Mouse (Mus musculus) hindbrain, embryonic 11.5 days (tissue): ENCODE results near the gene Flt3l. TPM values are rescaled to one million over a fixed set of nuclear protein-coding genes. Genes with fewer than 3 reads are reported as not detected.
A peak's percentile ranks its signal among the peaks of the same experiment; 100 is the strongest.
"Not testable (repeated sequence)": the region's sequence is repeated elsewhere in the genome, so short reads cannot be mapped to it uniquely, and the experiment has no call there.

Experiments
- ATAC-seq: fragments of 200-750 bp; cut with Nextera tagmentation; 2 replicates; pipeline ENCODE4 v1.8.0; 2017; ENCODE audit warnings: mild to moderate bottlenecking, moderate TSS enrichment, moderate library complexity; ENCODE audit not compliant: low FRiP score
- DNase-seq: peaks from one replicate; pipeline ENCODE4 v3.0.0-alpha.2; 2015; ENCODE audit warnings: low spot score
- H3K27ac ChIP-seq: fragments of 300-500 bp; sonication (generic); 2 replicates; pipeline ENCODE4 v1.5.1; 2014; ENCODE audit warnings: mild to moderate bottlenecking, low read depth, low read length
- H3K27me3 ChIP-seq: fragments of 300-500 bp; sonication (generic); 2 replicates; pipeline ENCODE4 v1.6.1; 2014; ENCODE audit warnings: mild to moderate bottlenecking, low read length, moderate library complexity, mixed read lengths; ENCODE audit not compliant: control insufficient read depth, insufficient read depth
- H3K36me3 ChIP-seq: fragments of 300-500 bp; sonication (generic); 2 replicates; pipeline ENCODE4 v1.6.1; 2014; ENCODE audit warnings: mild to moderate bottlenecking, low read length, moderate library complexity, mixed read lengths; ENCODE audit not compliant: control insufficient read depth, insufficient read depth
- H3K4me1 ChIP-seq: fragments of 300-500 bp; sonication (generic); replicated peaks from 2 replicates; pipeline ENCODE4 v1.6.1; 2014; ENCODE audit warnings: low read length, mixed read lengths; ENCODE audit not compliant: control insufficient read depth, insufficient read depth
- H3K4me2 ChIP-seq: fragments of 300-500 bp; sonication (generic); replicated peaks from 2 replicates; pipeline ENCODE4 v1.6.1; 2014; ENCODE audit warnings: mild to moderate bottlenecking, low read depth, low read length
- H3K4me3 ChIP-seq: fragments of 300-500 bp; sonication (generic); 2 replicates; pipeline ENCODE4 v1.5.1; 2014; ENCODE audit warnings: low read depth, low read length
- H3K9ac ChIP-seq: fragments of 300-500 bp; sonication (generic); 2 replicates; pipeline ENCODE4 v1.6.1; 2014; ENCODE audit warnings: low read depth, low read length
- H3K9me3 ChIP-seq: fragments of 300-500 bp; sonication (generic); 2 replicates; pipeline ENCODE4 v1.6.1; 2016; ENCODE audit warnings: low read length; ENCODE audit not compliant: control insufficient read depth
- WGBS: fragments of 180-500 bp; shearing (Covaris S2); extraction: QIAGEN DNeasy Blood & Tissue Kit; methylation state at CpG from one replicate; pipeline ENCODE4 v1.1.7; 2014; 5-methylcytosine and 5-hydroxymethylcytosine counted together
- polyA plus RNA-seq: library from polyadenylated mRNA; unstranded; fragments of >200 nt; fragmentation: Nextera tagmentation; extraction: Ambion mirVana; gene quantifications from 2 replicates; pipeline ENCODE4 v1.2.1, GENCODE M21; 2014

The Flt3l gene
- polyA plus RNA-seq, 1 experiment from 2014 or later: 1.5 TPM

DNA sequence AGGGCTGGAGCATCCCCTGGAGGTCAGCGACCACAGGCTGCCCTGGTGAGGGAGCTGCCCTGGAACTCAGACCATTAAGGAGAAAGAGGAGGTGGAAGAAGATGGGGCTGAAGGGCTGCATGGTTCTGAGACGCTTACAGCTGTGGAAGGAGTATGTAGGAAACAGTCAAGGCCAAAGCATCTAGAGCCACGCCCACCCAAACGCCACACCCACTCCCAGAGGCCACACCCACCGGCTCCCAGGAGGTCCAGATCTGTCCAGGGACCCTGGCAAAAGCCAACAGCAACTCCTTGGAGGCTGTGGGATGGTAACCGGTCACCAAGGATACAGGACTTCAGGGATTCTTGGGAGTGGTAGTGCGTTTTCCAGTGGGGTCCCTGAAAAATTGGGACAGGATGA is 42.3 kb upstream of the Flt3l start:
- 24% methylated on average over 7 of the region's 7 CpGs for WGBS
- H3K9ac ChIP-seq: no peak overlapping the region
- peaks cover 96% of the 10 kb centered on the region for H3K27me3 ChIP-seq
- ATAC-seq: no peak
- H3K4me1 ChIP-seq: peaks cover 9% of the 10 kb centered on the region; the same call in 1 of the 2 replicates
- no peak overlapping the region for H3K4me2 ChIP-seq
- H3K9me3 ChIP-seq: no peaks in the 10 kb centered on the region
- no peak overlapping the region for H3K27ac ChIP-seq
- H3K4me3 ChIP-seq: no peak overlapping the region
- H3K36me3 ChIP-seq: no peaks in the 10 kb centered on the region
- no peak for DNase-seq

DNA sequence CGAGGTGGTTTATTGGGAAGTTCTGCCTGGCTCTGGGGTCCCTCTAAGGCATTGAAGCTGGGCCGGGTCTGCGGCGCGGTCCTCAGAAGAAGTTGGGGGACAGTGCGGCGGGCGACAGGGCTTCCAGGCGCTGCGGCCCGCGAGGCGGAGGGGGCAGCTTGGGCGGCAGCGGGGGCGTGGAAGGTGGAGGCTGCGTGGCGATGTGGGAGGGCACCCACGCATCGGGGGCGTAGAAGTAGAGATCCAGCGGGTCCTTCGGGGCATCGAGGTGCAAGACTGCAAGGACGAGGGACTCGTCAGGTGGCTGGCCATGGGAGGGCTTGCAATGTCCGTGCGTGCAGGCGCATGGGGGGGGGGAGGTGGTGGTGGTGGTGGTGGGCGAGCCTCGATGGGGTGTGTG is 40.1 kb upstream of the Flt3l start:
- Histone ChIP-seq H3K4me3 (no peak overlapping the region), H3K9me3 (0 out of 2 replicates have a peak, but pooled peaks cover 3% of the 10 kb centered on the region), H3K27ac (no peak overlapping the region), H3K4me2 (no peak overlapping the region), H3K27me3 (peaks cover 78% of the 10 kb centered on the region), H3K4me1 (peaks cover 6% of the 10 kb centered on the region; the same call in 1 of the 2 replicates), H3K9ac (no peak overlapping the region), H3K36me3 (no peaks in the 10 kb centered on the region)
- WGBS: 0% methylated on average over 24 of the region's 31 CpGs
- DNase-seq: no peak
- no peak for ATAC-seq

DNA sequence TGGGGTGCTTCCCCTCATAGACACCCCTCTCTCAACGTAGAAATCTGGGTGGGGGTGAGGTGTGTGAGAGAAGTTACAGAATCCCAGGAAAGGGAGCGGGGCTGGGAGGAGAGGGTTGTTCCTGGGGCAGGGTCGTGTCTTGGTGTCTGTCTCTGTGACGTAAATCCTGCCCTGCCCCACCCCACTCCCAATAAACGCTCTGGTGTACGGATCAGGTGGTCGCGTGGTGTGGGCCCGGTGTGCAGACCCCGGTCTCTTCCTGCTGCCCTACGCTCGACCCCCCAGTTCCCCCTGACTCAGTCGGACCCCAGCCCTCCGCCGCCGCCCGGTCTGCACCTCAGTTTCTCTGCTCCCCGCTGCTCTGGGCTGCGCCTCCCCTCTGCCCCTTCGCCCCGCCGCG is 39.7 kb upstream of the Flt3l start:
- Histone ChIP-seq H3K9ac (no peak overlapping the region), H3K9me3 (0 out of 2 replicates have a peak, but pooled peaks cover 3% of the 10 kb centered on the region), H3K27ac (no peak overlapping the region), H3K4me1 (peaks cover 6% of the 10 kb centered on the region; the same call in 1 of the 2 replicates), H3K4me3 (no peak overlapping the region), H3K27me3 (peaks cover 76% of the 10 kb centered on the region), H3K4me2 (no peak overlapping the region), H3K36me3 (no peaks in the 10 kb centered on the region)
- no peak for ATAC-seq
- no peak for DNase-seq
- WGBS: 2% methylated on average over 22 of the region's 23 CpGs

DNA sequence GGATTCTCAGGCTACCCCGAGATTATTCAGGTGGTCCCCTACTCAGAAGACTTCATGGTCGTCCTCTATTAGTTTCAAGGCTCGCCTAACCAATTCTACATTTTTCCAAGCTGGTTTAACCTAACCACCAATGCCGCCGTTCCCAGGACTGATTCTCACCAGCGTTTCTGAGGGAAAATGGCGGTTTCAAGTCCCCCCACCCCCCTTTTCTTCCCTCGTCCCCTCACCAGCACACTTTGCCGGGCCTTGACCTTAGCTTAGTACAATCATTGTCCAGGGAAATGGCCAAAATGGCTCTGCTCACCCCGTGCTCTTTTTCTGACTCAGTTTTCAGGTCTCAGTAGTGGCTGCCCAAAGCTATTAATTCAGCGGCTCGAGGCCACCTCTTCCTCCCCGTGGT is 39.2 kb upstream of the Flt3l start:
- H3K4me3 ChIP-seq: no peak overlapping the region
- peaks cover 6% of the 10 kb centered on the region; the same call in 1 of the 2 replicates for H3K4me1 ChIP-seq
- peaks cover 3% of the 10 kb centered on the region; the same call in 1 of the 2 replicates for H3K9me3 ChIP-seq
- peak; percentile 46 for DNase-seq
- H3K9ac ChIP-seq: no peak overlapping the region
- no peak overlapping the region for H3K27ac ChIP-seq
- no peak overlapping the region for H3K4me2 ChIP-seq
- no peaks in the 10 kb centered on the region for H3K36me3 ChIP-seq
- no peak for ATAC-seq
- H3K27me3 ChIP-seq: peaks cover 73% of the 10 kb centered on the region
- WGBS: 2% methylated on average over 13 of the region's 13 CpGs

DNA sequence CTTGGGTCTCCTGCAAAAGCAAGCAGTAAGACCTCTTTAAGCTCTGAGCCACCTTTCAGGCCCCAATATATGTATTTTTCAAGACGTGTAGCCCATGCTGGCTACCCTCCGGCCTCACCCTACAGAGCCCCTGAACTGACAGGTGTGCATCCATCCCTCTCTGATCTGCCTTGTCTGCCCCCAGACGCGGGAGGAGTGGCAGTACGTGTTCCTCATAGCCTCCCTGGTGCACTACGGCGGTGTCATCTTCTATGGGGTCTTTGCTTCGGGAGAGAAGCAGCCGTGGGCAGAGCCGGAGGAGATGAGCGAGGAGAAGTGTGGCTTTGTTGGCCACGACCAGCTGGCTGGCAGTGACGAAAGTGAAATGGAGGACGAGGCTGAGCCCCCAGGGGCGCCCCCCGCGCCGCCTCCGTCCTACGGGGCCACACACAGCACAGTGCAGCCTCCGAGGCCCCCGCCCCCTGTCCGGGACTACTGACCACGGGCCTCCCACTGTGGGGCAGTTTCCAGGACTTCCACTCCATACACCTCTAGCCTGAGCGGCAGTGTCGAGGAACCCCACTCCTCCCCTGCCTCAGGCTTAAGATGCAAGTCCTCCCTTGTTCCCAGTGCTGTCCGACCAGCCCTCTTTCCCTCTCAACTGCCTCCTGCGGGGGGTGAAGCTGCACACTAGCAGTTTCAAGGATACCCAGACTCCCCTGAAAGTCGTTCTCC is 38.5 kb upstream of the Flt3l start:
- 3% methylated on average over 29 of the region's 29 CpGs for WGBS
- ATAC-seq (no peak), DNase-seq (peak; percentile 51)
- Histone ChIP-seq H3K9me3 (peaks cover 8% of the 10 kb centered on the region; the same call in 1 of the 2 replicates), H3K4me1 (peaks cover 6% of the 10 kb centered on the region; the same call in 1 of the 2 replicates), H3K9ac (no peak overlapping the region), H3K4me2 (no peak overlapping the region; the same call in 1 of the 2 replicates), H3K27ac (no peak overlapping the region), H3K4me3 (no peak overlapping the region), H3K27me3 (peaks cover 67% of the 10 kb centered on the region), H3K36me3 (no peaks in the 10 kb centered on the region)

DNA sequence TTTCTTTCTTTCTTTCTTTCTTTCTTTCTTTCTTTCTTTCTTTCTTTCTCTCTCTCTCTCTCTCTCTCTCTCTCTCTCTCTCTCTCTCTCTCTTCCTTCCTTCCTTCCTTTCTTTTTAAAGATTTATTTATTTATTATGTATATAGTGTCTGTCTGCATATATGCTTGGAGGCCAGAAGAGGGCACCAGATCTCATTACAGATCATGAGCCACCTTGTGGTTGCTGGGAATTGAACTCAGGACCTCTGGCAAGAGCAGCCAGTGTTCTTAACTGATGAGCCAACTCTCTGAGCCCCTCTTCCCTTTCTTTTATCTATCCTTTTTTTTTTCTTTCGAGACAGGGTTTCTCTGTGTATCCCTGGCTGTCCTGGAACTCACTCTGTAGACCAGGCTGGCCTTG is 37.5 kb upstream of the Flt3l start:
- not testable (repeated sequence) for ATAC-seq, H3K4me1 ChIP-seq, DNase-seq, H3K4me3 ChIP-seq, H3K36me3 ChIP-seq, H3K27ac ChIP-seq, H3K4me2 ChIP-seq, H3K9ac ChIP-seq
- WGBS: 44% methylated on average over 1 of the region's 1 CpGs
- Histone ChIP-seq H3K9me3 (peaks cover 14% of the 10 kb centered on the region), H3K27me3 (peaks cover 68% of the 10 kb centered on the region)

DNA sequence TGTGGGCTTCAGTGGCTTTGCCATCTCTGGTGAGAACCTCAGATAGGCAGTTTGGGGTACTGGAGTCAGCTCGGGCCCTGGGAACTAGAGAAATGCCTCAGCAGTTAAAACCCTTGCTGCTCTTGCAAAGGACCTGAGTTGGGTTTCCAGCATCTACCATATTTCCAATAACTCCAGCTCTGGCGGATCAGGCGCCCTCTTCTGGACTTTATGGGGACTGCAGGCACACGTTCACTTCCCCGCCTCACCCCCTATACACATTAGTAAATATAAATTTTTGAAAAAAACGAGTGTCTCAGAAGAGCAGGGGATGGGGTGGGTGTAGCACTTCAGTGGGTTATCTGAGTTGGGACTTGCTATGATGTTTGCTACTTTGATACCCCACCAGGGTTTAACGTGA is 36.7 kb upstream of the Flt3l start:
- no peak overlapping the region for H3K9ac ChIP-seq
- H3K4me3 ChIP-seq: no peak overlapping the region
- ATAC-seq (no peak), DNase-seq (peak; percentile 34)
- no peak overlapping the region for H3K4me2 ChIP-seq
- H3K27ac ChIP-seq: no peak overlapping the region
- H3K4me1 ChIP-seq: peaks cover 8% of the 10 kb centered on the region; the same call in 1 of the 2 replicates
- WGBS: 61% methylated on average over 7 of the region's 7 CpGs
- no peaks in the 10 kb centered on the region for H3K36me3 ChIP-seq
- H3K9me3 ChIP-seq: peaks cover 14% of the 10 kb centered on the region
- H3K27me3 ChIP-seq: peaks cover 68% of the 10 kb centered on the region

DNA sequence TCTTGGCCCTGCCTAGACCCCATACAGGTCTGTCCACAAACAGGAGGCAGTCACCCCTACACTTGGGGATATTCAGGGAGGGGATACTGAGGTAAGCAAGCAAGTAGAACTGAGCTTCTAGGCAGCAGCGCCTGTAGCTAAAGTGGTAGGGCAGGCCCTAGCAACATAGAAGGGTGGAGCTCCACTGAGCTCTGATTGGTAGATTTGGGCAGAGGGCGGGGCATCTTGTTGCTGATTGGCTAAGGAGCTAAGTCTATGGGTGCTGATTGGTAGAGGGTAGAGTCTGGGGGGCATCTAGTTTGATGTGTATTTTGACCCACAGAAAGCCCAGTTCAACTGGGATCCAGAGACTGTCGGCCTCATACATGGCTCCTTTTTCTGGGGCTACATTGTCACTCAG is 33.3 kb upstream of the Flt3l start:
- Histone ChIP-seq H3K4me2 (no peak overlapping the region), H3K4me3 (no peak overlapping the region), H3K27ac (no peak overlapping the region), H3K4me1 (0 out of 2 replicates have a peak, but pooled peaks cover 2% of the 10 kb centered on the region), H3K36me3 (no peaks in the 10 kb centered on the region), H3K9me3 (peaks cover 14% of the 10 kb centered on the region), H3K9ac (no peak overlapping the region), H3K27me3 (peaks cover 65% of the 10 kb centered on the region)
- no peak for DNase-seq
- 86% methylated on average over 3 of the region's 3 CpGs for WGBS
- ATAC-seq: no peak

DNA sequence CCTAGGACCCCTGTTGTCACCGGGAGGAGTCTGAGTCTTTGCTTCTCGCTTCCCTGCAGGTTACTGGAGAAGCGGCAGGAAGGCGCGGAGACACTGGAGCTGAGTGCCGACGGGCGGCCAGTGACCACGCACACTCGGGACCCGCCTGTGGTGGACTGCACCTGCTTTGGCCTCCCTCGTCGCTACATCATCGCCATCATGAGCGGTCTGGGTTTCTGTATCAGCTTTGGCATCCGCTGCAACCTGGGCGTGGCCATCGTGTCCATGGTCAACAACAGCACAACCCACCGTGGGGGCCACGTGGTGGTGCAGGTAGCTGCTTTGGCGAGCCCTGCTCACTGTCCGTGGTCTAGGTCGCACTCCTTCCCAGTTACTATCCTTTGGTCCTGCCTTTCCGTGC is 32.4 kb upstream of the Flt3l start:
- H3K9ac ChIP-seq: no peak overlapping the region
- 7% methylated on average over 24 of the region's 24 CpGs for WGBS

More for the DNA sequence above, 32.4 kb upstream of the Flt3l start:
- no peak overlapping the region for H3K4me3 ChIP-seq
- H3K9me3 ChIP-seq: peaks cover 14% of the 10 kb centered on the region
- no peak overlapping the region for H3K27ac ChIP-seq
- ATAC-seq (no peak), DNase-seq (no peak)
- 0 out of 2 replicates have a peak overlapping the region, but pooled peaks have one; percentile 14 for H3K4me2 ChIP-seq
- H3K36me3 ChIP-seq: no peaks in the 10 kb centered on the region
- peaks cover 66% of the 10 kb centered on the region for H3K27me3 ChIP-seq
- peaks cover 6% of the 10 kb centered on the region for H3K4me1 ChIP-seq
